ENCODE assay signal across 9 mouse cellular contexts in the genomic region with DNA sequence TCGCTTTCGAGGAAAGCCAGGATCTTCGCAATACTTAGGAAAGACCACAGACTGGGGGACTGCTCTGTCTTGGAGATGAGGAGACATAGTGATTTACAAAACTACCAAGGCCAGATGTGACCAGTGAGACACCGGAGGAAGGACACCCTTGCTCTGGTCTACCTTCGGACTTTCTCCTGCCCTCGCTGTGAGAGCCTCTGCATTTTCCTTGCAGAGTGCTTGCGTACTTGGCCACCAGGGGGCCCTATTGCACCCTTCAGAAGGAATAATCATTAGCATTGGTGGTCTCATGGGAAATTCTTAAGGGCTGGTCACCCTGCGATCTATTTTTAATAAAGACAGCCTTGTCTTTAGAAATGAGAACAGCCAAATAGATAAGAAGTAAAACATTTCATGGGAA.
DNase-seq lines count a peak whose midpoint lies in the region; ATAC-seq and TF ChIP-seq lines count a peak whose summit lies in the region.
"Had no signal": no experiment of that assay in that cellular context is flagged by ENCODE, and none has a peak within 500 bp of the region (broad histone marks: within the 10 kb centered on the region; RNA-seq: fewer than 3 reads in every experiment).

No protein-coding gene starts in this region.

- no peaks in the 10 kb centered on the region for H3K9me3 ChIP-seq in G1E (replicated peaks)
- H3K9me3 ChIP-seq in forebrain, embryonic 12.5 days = no peaks in the 10 kb centered on the region
- H3K9me3 ChIP-seq: limb, embryonic 15.5 days had no signal

- peak; percentile 61 for TF ChIP-seq CTCF in G1E (IDR thresholded peaks at IDR 0.05; ENCODE audit: low read depth, low read length)

- WGBS in forebrain, embryonic 12.5 days = 55% methylated on average over 8 of the region's 8 CpGs

- H3K27me3 ChIP-seq in G1E (ENCODE audit: insufficient read depth, low read length) = peaks cover 12% of the 10 kb centered on the region; the same call in 1 of the 2 replicates
- H3K27me3 ChIP-seq in forebrain, embryonic 12.5 days = peaks cover 5% of the 10 kb centered on the region; the same call in 1 of the 2 replicates
- H3K27me3 ChIP-seq: limb, embryonic 15.5 days had no signal

- H3K27ac ChIP-seq in forebrain, embryonic 12.5 days = no peak overlapping the region
- H3K27ac ChIP-seq: limb, embryonic 15.5 days had no signal

- ATAC-seq in G1E (ENCODE audit: extremely low read depth, insufficient number of reproducible peaks, low FRiP score, poor library complexity, severe bottlenecking) = no peak
- peak; percentile 51; the same call in 1 of the 2 replicates for ATAC-seq in forebrain, embryonic 12.5 days (ENCODE audit: low FRiP score)
- ATAC-seq in hematopoietic stem cell, adult 5-6 weeks (replicated peaks in 1 of 2; ENCODE audit: insufficient read depth in 1 of 2, low FRiP score in 2 of 2, low TSS enrichment in 1 of 2, low read depth in 1 of 2, poor library complexity in 2 of 2, severe bottlenecking in 2 of 2) = peak; percentile 53 to 64; a peak in 2 of 4 replicates
- peak; percentile 56; the same call in 1 of the 2 replicates for ATAC-seq in megakaryocyte, adult 5-6 weeks (ENCODE audit: poor library complexity, severe bottlenecking)
- no peak for ATAC-seq in inflammation-experienced regulatory T-cells, adult 6 months

- DNase-seq in G1E (ENCODE audit: low spot score) = peak; percentile 3
- peak; percentile 7 to 21 for DNase-seq in adrenal gland, postnatal 4 days (ENCODE audit: low spot score in 2 of 2)
- DNase-seq in layer of hippocampus, postnatal 10 days (ENCODE audit: low spot score in 2 of 2) = peak; percentile 78 to 84
- peak; percentile 54 for DNase-seq in right cerebral cortex, postnatal 25 days

- no peak overlapping the region for H3K4me2 ChIP-seq in forebrain, embryonic 12.5 days
- H3K4me2 ChIP-seq: limb, embryonic 15.5 days had no signal

- no peak overlapping the region for H3K9ac ChIP-seq in forebrain, embryonic 12.5 days
- H3K9ac ChIP-seq: limb, embryonic 15.5 days had no signal

- H3K36me3 ChIP-seq in G1E (replicated peaks) = no peaks in the 10 kb centered on the region
- no peaks in the 10 kb centered on the region for H3K36me3 ChIP-seq in forebrain, embryonic 12.5 days (replicated peaks)
- H3K36me3 ChIP-seq: limb, embryonic 15.5 days had no signal

- H3K4me1 ChIP-seq in G1E (ENCODE audit: insufficient read depth, low read depth, low read length) = peaks cover 3% of the 10 kb centered on the region; the same call in 1 of the 2 replicates
- peaks cover 8% of the 10 kb centered on the region for H3K4me1 ChIP-seq in forebrain, embryonic 12.5 days
- H3K4me1 ChIP-seq: limb, embryonic 15.5 days had no signal

- H3K4me3 ChIP-seq in G1E (ENCODE audit: low read depth, low read length) = no peak overlapping the region
- no peak overlapping the region for H3K4me3 ChIP-seq in forebrain, embryonic 12.5 days (replicated peaks)
- H3K4me3 ChIP-seq: limb, embryonic 15.5 days had no signal

Comparison
In these comparisons a context has a peak if more than half of its experiments do, and no peak if none do; other contexts are left out.
1. ATAC-seq: peak in forebrain, embryonic 12.5 days (single experiment), hematopoietic stem cell, adult 5-6 weeks (2 of 2) and megakaryocyte, adult 5-6 weeks (single experiment); none in G1E (single experiment) and inflammation-experienced regulatory T-cells, adult 6 months (single experiment).
2. DNase-seq: peak in every context shown above with its lines; median percentile 81 in layer of hippocampus, postnatal 10 days; 54 in right cerebral cortex, postnatal 25 days; 14 in adrenal gland, postnatal 4 days; 3 in G1E.